Mouse (Mus musculus) left cerebral cortex, postnatal 4 days (tissue): Measurements from ENCODE around the gene Ficd. TPM values are rescaled to one million over a fixed set of nuclear protein-coding genes. Genes with fewer than 3 reads are reported as not detected.

Experiments
- total RNA-seq, 2 experiments: library from RNA; stranded (reverse); gene quantifications; 2 replicates each; pipeline ENCODE4 v1.2.3; 2021

The Ficd gene
- total RNA-seq, 2 experiments from 2014 or later, result 5.7 to 7.8 TPM

Other genes with a start within 250 kb of the Ficd start
- gene Wscd2, start 245.5 kb upstream of the Ficd start, total RNA-seq, result 10 to 100 TPM; 39.4 to 43.9 TPM
- 1 to 10 TPM; 2.7 to 2.9 TPM for gene Cmklr1, start 85.4 kb upstream of the Ficd start, total RNA-seq
- not detected for gene 1700069L16Rik, start 11.0 kb upstream of the Ficd start, total RNA-seq
- 10 to 100 TPM; 46.8 to 50.1 TPM for gene Sart3, start 36.7 kb downstream of the Ficd start, total RNA-seq
- 10 to 100 TPM; 39.9 to 43.0 TPM for gene Iscu, start 36.9 kb downstream of the Ficd start, total RNA-seq
- 1 to 10 TPM; 3.3 to 4.6 TPM for gene Tmem119, start 64.7 kb downstream of the Ficd start, total RNA-seq
- 1 to 10 TPM; 1.5 to 2.7 TPM for gene Selplg, start 96.8 kb downstream of the Ficd start, total RNA-seq
- 100 to 1,000 TPM; 183 to 194 TPM for gene Coro1c, start 173.0 kb downstream of the Ficd start, total RNA-seq